Mouse (Mus musculus): ENCODE results near the gene Kalrn. TPM values are rescaled to one million over a fixed set of nuclear protein-coding genes. Genes with fewer than 3 reads are reported as not detected.

Kalrn gene
- polyA plus RNA-seq, 1 experiment from 2014 or later, result 16.6 TPM

GRCm38 (mm10) chr16:34400102-34400728 is 173.1 kb downstream of the Kalrn start:
- DNase-seq (ENCODE audit: low spot score), result peak; percentile 59
- 50% methylated on average over 13 of the region's 13 CpGs for WGBS
- H3K36me3 ChIP-seq, result no peaks in the 10 kb centered on the region

GRCm38 (mm10) chr16:34395221-34395811 is 178.0 kb downstream of the Kalrn start:
- H3K9me3 ChIP-seq, result no peaks in the 10 kb centered on the region
- no peaks in the 10 kb centered on the region for H3K27me3 ChIP-seq (ENCODE audit: insufficient read depth, poor library complexity, severe bottlenecking)
- H3K27ac ChIP-seq, result no peak overlapping the region
- H3K4me3 ChIP-seq, result no peak overlapping the region
- peaks cover 3% of the 10 kb centered on the region; the same call in 1 of the 2 replicates for H3K36me3 ChIP-seq
- DNase-seq (ENCODE audit: low spot score), result no peak
- H3K4me1 ChIP-seq (replicated peaks), result peaks cover 20% of the 10 kb centered on the region

More at GRCm38 (mm10) chr16:34400102-34400728, 173.1 kb downstream of the Kalrn start:
- Histone ChIP-seq H3K27ac (no peak overlapping the region), H3K27me3 (ENCODE audit: insufficient read depth, poor library complexity, severe bottlenecking) (no peaks in the 10 kb centered on the region), H3K9me3 (no peaks in the 10 kb centered on the region), H3K4me1 (replicated peaks) (peaks cover 18% of the 10 kb centered on the region), H3K4me3 (no peak overlapping the region)

DNA sequence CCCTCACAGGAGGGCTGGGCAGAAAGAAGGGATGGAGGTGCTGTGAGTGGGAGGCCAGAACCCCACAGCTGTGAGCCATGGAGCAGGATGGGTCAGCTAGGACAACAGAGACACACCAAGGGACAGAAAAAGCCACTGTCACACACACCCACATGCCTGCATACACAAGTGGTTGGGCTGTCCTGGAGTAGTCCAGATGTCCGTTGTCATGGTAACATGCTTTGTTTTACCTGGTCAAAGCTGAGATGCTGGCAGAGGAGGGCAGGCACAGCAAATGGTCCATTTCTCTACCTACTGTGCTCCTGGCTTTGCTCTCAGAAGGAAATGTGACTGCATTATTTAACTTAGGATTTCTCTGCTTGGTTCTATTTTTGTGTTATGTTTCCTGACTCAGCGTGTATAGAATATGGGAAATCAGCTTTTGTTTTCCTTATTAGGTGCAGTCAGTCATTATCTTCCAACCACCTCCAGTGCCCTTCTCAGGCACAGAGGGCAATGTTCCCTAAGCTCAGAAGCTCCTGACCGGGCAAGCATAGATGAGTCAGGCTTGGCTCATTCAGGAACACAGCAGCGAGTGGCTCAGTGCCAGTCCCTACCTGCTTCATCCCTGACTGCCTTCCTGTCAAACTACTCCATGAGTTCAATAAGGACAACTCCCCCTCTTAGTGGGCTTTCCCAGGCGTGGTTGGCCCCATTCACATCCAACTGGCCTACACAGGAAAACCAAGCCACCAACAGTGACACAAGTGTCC is 183.6 kb downstream of the Kalrn start:
- no peak for DNase-seq (ENCODE audit: low spot score)
- H3K4me1 ChIP-seq (replicated peaks), result peaks cover 13% of the 10 kb centered on the region
- peaks cover 29% of the 10 kb centered on the region for H3K36me3 ChIP-seq
- no peaks in the 10 kb centered on the region for H3K9me3 ChIP-seq
- no peak overlapping the region for H3K4me3 ChIP-seq
- no peaks in the 10 kb centered on the region for H3K27me3 ChIP-seq (ENCODE audit: insufficient read depth, poor library complexity, severe bottlenecking)
- no peak overlapping the region for H3K27ac ChIP-seq
- 74% methylated on average over 5 of the region's 5 CpGs for WGBS

- no peak for DNase-seq (ENCODE audit: low spot score)
- H3K4me1 ChIP-seq (replicated peaks), result peaks cover 18% of the 10 kb centered on the region
- no peak overlapping the region for H3K4me3 ChIP-seq
- WGBS, result 84% methylated on average over 6 of the region's 6 CpGs
- no peaks in the 10 kb centered on the region for H3K9me3 ChIP-seq
- H3K27ac ChIP-seq, result no peak overlapping the region
- H3K36me3 ChIP-seq, result peaks cover 33% of the 10 kb centered on the region
- H3K27me3 ChIP-seq (ENCODE audit: insufficient read depth, poor library complexity, severe bottlenecking), result no peaks in the 10 kb centered on the region
These were observed 184.5 kb downstream of the Kalrn start for GRCm38 (mm10) chr16:34388871-34389270.

DNA sequence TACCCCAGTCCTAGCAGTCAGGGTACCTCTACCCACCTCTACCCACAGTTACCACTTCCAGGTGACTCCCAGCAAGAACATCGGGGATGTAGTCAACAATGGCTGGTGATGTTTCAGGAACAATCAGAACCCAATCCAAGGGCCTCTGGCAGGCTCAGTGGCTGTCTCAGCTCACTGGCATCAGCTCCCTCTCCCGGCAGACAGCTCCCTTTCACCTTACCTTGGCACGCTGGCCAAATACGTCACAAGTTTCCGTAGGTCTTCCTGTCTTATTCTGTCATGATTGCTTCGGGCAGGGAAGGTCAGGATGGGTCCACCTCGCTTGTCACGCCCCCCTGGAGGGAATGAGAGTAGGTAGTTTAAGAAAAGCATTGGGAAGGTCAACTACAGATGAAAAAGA is 188.3 kb downstream of the Kalrn start:
- Histone ChIP-seq H3K36me3 (peaks cover 32% of the 10 kb centered on the region), H3K27ac (no peak overlapping the region), H3K4me3 (no peak overlapping the region), H3K4me1 (replicated peaks) (peaks cover 28% of the 10 kb centered on the region), H3K27me3 (ENCODE audit: insufficient read depth, poor library complexity, severe bottlenecking) (no peaks in the 10 kb centered on the region), H3K9me3 (no peaks in the 10 kb centered on the region)
- WGBS, result 93% methylated on average over 8 of the region's 8 CpGs
- no peak for DNase-seq (ENCODE audit: low spot score)

GRCm38 (mm10) chr16:34382992-34383391 is 190.3 kb downstream of the Kalrn start:
- peak overlapping the region; percentile 53; the same call in 1 of the 2 replicates for H3K27ac ChIP-seq
- WGBS, result 88% methylated on average over 4 of the region's 4 CpGs

DNA sequence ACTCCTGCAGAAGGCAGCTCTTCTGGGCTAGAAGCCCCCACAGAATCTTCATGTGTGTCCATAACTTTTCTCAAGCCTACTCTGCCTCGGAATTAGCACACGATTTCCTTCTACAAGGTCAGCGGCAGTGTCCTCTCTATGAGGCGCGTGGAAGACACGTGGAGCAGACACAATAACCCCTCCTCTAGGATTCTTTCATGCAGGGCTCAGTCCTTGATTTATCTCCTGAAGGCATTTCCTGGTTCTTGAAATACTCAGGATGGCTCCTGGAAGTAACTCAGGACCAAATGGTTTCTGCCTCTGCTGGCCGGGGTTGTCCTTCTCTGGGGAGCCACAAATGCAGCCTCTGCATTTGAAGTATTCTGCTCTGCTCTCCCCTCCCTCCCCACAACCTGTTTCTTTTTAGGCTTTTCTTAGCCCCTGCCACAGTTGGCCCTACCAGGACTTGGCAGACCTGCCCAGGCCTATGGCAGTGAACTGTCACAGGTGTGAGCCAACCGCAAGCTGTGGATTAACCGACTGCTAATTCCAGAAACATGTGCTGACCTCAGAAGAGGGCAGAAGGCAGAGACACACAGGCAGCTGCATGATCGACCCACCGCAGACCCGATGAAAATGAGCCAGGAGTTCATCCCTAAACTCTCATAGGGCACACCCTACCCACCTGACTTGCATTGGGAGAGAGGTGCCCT is 197.0 kb downstream of the Kalrn start:
- Histone ChIP-seq H3K27me3 (ENCODE audit: insufficient read depth, poor library complexity, severe bottlenecking) (no peaks in the 10 kb centered on the region), H3K4me1 (replicated peaks) (peaks cover 21% of the 10 kb centered on the region), H3K9me3 (no peaks in the 10 kb centered on the region), H3K36me3 (no peaks in the 10 kb centered on the region), H3K4me3 (no peak overlapping the region), H3K27ac (no peak overlapping the region)
- 83% methylated on average over 12 of the region's 12 CpGs for WGBS
- no peak for DNase-seq (ENCODE audit: low spot score)

More at GRCm38 (mm10) chr16:34382992-34383391, 190.3 kb downstream of the Kalrn start:
- Histone ChIP-seq H3K4me1 (replicated peaks) (peaks cover 19% of the 10 kb centered on the region), H3K9me3 (no peaks in the 10 kb centered on the region), H3K4me3 (no peak overlapping the region), H3K27me3 (ENCODE audit: insufficient read depth, poor library complexity, severe bottlenecking) (no peaks in the 10 kb centered on the region), H3K36me3 (peaks cover 21% of the 10 kb centered on the region)
- DNase-seq (ENCODE audit: low spot score), result no peak

- H3K36me3 ChIP-seq, result no peaks in the 10 kb centered on the region
- no peak for DNase-seq (ENCODE audit: low spot score)
- H3K27me3 ChIP-seq (ENCODE audit: insufficient read depth, poor library complexity, severe bottlenecking), result no peaks in the 10 kb centered on the region
- WGBS, result 64% methylated on average over 4 of the region's 4 CpGs
- no peak overlapping the region for H3K4me3 ChIP-seq
- peaks cover 31% of the 10 kb centered on the region for H3K4me1 ChIP-seq (replicated peaks)
- H3K9me3 ChIP-seq, result no peaks in the 10 kb centered on the region
- H3K27ac ChIP-seq, result no peak overlapping the region
These were observed 199.8 kb downstream of the Kalrn start for GRCm38 (mm10) chr16:34373519-34373918.

DNA sequence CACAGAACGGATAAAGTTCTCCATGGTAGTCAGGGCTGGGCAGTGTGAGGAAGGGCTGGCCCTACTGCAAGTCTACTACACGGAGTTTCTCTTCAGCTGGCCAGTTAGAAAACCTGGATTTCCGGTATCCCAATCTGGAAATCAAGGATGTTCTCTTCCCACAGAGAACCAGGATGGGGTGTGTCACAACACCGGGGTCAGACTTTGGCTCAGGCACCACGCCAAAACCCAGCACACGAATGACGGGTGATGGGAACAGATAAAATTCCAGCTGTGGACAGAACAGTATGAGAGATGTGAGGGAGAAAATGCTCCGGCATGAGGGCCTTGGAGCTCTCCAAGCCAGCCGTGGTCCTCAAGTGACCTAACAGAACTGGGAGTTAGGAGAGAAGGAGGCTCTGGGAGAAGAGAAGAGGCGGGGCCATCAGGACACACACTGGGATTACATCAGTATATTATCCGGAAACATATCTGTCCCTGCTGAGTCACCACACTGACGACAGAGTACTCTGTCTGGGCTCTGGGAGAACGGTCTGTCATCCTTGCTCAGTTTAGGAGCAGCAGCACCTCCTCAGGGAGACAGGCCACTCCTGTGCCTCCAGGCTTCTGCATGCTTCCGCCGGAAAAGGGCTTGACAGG is 201.1 kb downstream of the Kalrn start:
- Histone ChIP-seq H3K9me3 (no peaks in the 10 kb centered on the region), H3K4me1 (replicated peaks) (peaks cover 31% of the 10 kb centered on the region), H3K36me3 (no peaks in the 10 kb centered on the region), H3K27me3 (ENCODE audit: insufficient read depth, poor library complexity, severe bottlenecking) (no peaks in the 10 kb centered on the region), H3K4me3 (no peak overlapping the region), H3K27ac (no peak overlapping the region)
- DNase-seq (ENCODE audit: low spot score), result no peak
- WGBS, result 82% methylated on average over 15 of the region's 15 CpGs

GRCm38 (mm10) chr16:34359206-34359605 is 214.1 kb downstream of the Kalrn start:
- H3K27me3 ChIP-seq (ENCODE audit: insufficient read depth, poor library complexity, severe bottlenecking), result no peaks in the 10 kb centered on the region
- no peak overlapping the region for H3K27ac ChIP-seq
- DNase-seq (ENCODE audit: low spot score), result no peak
- H3K4me3 ChIP-seq, result no peak overlapping the region
- peaks cover 10% of the 10 kb centered on the region for H3K4me1 ChIP-seq (replicated peaks)
- WGBS, result 87% methylated on average over 4 of the region's 4 CpGs
- peaks cover 26% of the 10 kb centered on the region for H3K36me3 ChIP-seq
- H3K9me3 ChIP-seq, result no peaks in the 10 kb centered on the region

- WGBS, result 84% methylated on average over 3 of the region's 3 CpGs
- H3K27me3 ChIP-seq (ENCODE audit: insufficient read depth, poor library complexity, severe bottlenecking), result no peaks in the 10 kb centered on the region
- H3K4me1 ChIP-seq (replicated peaks), result peaks cover 26% of the 10 kb centered on the region
- no peak overlapping the region for H3K27ac ChIP-seq
- H3K36me3 ChIP-seq, result peaks cover 24% of the 10 kb centered on the region
- H3K9me3 ChIP-seq, result no peaks in the 10 kb centered on the region
- no peak for DNase-seq (ENCODE audit: low spot score)
- H3K4me3 ChIP-seq, result no peak overlapping the region
These were observed 217.8 kb downstream of the Kalrn start for GRCm38 (mm10) chr16:34355547-34355946.

DNA sequence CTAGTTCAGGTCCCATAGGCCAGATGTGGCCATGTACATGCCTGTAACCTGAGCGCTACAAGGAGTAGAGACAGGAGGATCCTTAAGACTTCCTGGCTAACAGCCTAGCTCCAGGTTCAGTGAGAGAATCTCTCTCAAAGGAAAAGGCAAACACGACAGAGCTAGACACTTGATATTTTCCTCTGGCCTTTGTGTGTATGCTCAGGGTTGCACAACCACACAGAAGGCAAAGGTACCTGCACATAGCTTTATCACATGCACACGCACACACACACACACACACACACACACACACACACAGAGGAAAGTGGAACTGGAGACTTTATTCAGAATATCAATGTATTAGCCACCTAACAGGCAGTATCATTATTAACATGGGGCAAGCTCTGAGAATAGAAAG is 219.3 kb downstream of the Kalrn start:
- Histone ChIP-seq H3K4me1 (replicated peaks) (peaks cover 27% of the 10 kb centered on the region), H3K4me3 (no peak overlapping the region), H3K27me3 (ENCODE audit: insufficient read depth, poor library complexity, severe bottlenecking) (no peaks in the 10 kb centered on the region), H3K27ac (no peak overlapping the region), H3K9me3 (no peaks in the 10 kb centered on the region), H3K36me3 (peaks cover 28% of the 10 kb centered on the region)
- DNase-seq (ENCODE audit: low spot score), result no peak
- WGBS, result 79% methylated on average over 3 of the region's 3 CpGs
